Mouse (Mus musculus) CD4-positive, CD25-positive, alpha-beta regulatory T cell (primary cell): ENCODE data around the gene Syde2. TPM values are rescaled to one million over a fixed set of nuclear protein-coding genes. Genes with fewer than 3 reads are reported as not detected.

Source experiments
- polyA plus RNA-seq: library from polyadenylated mRNA; unstranded; fragments of 100-300 nt; shearing (Covaris generic); gene quantifications from one replicate; pipeline ENCODE4 v1.2.1, GENCODE M21; 2017

The Syde2 gene
- 0.32 TPM for polyA plus RNA-seq

GRCm38 (mm10) chr3:145987268-145987969 lies at the start of gene Syde2:
Syde2 (plus strand) TSS chr3:145987870.

Other genes with a start within 250 kb of the Syde2 start
- 0.14 TPM for gene Ddah1, start 229.2 kb upstream of the Syde2 start, polyA plus RNA-seq
- gene Bcl10, start 65.1 kb upstream of the Syde2 start, polyA plus RNA-seq, result 88.0 TPM
- gene 2410004B18Rik, start 49.9 kb upstream of the Syde2 start, polyA plus RNA-seq, result 62.8 TPM
- not detected for gene Wdr63, start 120.3 kb downstream of the Syde2 start, polyA plus RNA-seq
- 6.7 TPM for gene Mcoln3, start 129.6 kb downstream of the Syde2 start, polyA plus RNA-seq
- gene Mcoln2, start 162.0 kb downstream of the Syde2 start, polyA plus RNA-seq, result 0.80 TPM
- gene Lpar3, start 233.1 kb downstream of the Syde2 start, polyA plus RNA-seq, result not detected